Mouse (Mus musculus) embryonic facial prominence, embryonic 14.5 days (tissue): ENCODE data around the gene Rgs7bp. TPM values are rescaled to one million over a fixed set of nuclear protein-coding genes. Genes with fewer than 3 reads are reported as not detected.

Experiments
- ATAC-seq: fragments of 200-750 bp; cut with Nextera tagmentation; 2 replicates; pipeline ENCODE4 v1.8.0; 2017; ENCODE audit warnings: low read depth, moderate number of reproducible peaks, moderate TSS enrichment
- DNase-seq: peaks from one replicate; pipeline ENCODE4 v3.0.0-alpha.2; 2015; ENCODE audit warnings: low spot score
- H3K27ac ChIP-seq: fragments of 300-500 bp; sonication (generic); replicated peaks from 2 replicates; pipeline ENCODE4 v1.5.1; 2014; ENCODE audit warnings: low read depth, mild to moderate bottlenecking, low read length, moderate library complexity
- H3K27me3 ChIP-seq: fragments of 300-500 bp; sonication (generic); replicated peaks from 2 replicates; pipeline ENCODE4 v1.6.1; 2014; ENCODE audit warnings: low read length; ENCODE audit not compliant: control insufficient read depth, insufficient read depth
- H3K36me3 ChIP-seq: fragments of 300-500 bp; sonication (generic); 2 replicates; pipeline ENCODE4 v1.6.1; 2014; ENCODE audit warnings: low read length, mixed read lengths; ENCODE audit not compliant: control insufficient read depth, insufficient read depth
- H3K4me1 ChIP-seq: fragments of 300-500 bp; sonication (generic); 2 replicates; pipeline ENCODE4 v1.6.1; 2014; ENCODE audit warnings: antibody characterized with exemption, low read length; ENCODE audit not compliant: control insufficient read depth, insufficient read depth
- H3K4me2 ChIP-seq: fragments of 300-500 bp; sonication (generic); 2 replicates; pipeline ENCODE4 v1.6.1; 2014; ENCODE audit warnings: low read depth, mild to moderate bottlenecking, low read length, moderate library complexity, mixed read lengths
- H3K4me3 ChIP-seq: fragments of 300-500 bp; sonication (generic); 2 replicates; pipeline ENCODE4 v1.5.1; 2014; ENCODE audit warnings: low read depth, mild to moderate bottlenecking, low read length
- H3K9ac ChIP-seq: fragments of 300-500 bp; sonication (generic); 2 replicates; pipeline ENCODE4 v1.6.1; 2014; ENCODE audit warnings: low read depth, mild to moderate bottlenecking, low read length, moderate library complexity, mixed read lengths
- H3K9me3 ChIP-seq: fragments of 300-500 bp; sonication (generic); 2 replicates; pipeline ENCODE4 v1.6.1; 2016; ENCODE audit warnings: low read length; ENCODE audit not compliant: control insufficient read depth
- WGBS: fragments of 180-500 bp; shearing (Covaris S2); extraction: QIAGEN DNeasy Blood & Tissue Kit; methylation state at CpG from one replicate; pipeline ENCODE4 v1.1.7; 2014; 5-methylcytosine and 5-hydroxymethylcytosine counted together
- polyA plus RNA-seq: library from polyadenylated mRNA; unstranded; fragments of >200 nt; fragmentation: Nextera tagmentation; extraction: Ambion mirVana; gene quantifications from 2 replicates; pipeline ENCODE4 v1.2.1, GENCODE M21; 2014

The Rgs7bp gene
- polyA plus RNA-seq, 1 experiment from 2014 or later = 5.4 TPM

DNA sequence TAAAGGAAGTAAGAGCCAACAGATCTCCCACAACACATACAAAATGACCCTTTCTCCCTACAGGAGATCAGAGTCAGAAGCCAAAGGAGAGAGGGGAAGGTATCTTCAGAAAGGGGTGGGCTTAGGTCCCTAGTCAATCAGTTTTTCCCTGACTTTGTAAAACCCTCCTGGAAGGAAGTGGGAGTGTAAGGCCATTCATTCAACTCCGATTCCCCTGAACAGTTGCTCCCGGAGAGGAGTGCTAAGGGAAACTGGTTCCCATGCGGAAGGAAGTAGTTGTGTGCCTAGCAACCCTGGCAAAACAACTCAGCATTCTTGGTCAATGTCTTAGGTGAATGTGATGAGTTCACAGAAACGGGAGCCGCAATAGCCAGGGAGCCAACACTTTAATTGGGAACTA, 644 bp upstream of the Rgs7bp start:
- no peaks in the 10 kb centered on the region for H3K36me3 ChIP-seq
- no peak overlapping the region for H3K9ac ChIP-seq
- ATAC-seq (no peak), DNase-seq (peak; percentile 54)
- H3K4me3 ChIP-seq = peak overlapping the region; percentile 68
- H3K27me3 ChIP-seq = 0 out of 2 replicates have a peak, but pooled peaks cover 16% of the 10 kb centered on the region
- H3K9me3 ChIP-seq = no peaks in the 10 kb centered on the region
- peak overlapping the region; percentile 91 for H3K4me2 ChIP-seq
- WGBS = 20% methylated on average over 5 of the region's 5 CpGs
- no peak overlapping the region for H3K27ac ChIP-seq
- H3K4me1 ChIP-seq = peaks cover 11% of the 10 kb centered on the region; the same call in 1 of the 2 replicates

DNA sequence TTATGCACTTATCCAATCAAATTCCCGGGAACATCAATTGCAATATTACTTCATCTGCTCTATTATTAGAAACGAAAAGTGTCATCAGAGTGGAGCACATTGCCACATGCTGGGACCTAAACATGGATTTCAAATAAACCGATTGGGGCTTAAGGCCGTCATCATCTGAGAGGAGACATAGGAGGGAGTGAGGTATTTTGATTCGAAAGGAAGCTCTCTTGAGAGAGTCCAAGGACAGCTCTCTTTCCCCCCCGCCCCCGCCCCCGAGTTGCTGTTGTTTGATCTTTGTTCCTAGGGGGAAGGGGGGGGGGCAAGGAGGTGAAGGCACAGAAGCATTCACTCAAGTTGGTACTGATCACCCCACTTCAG, 195 bp upstream of the Rgs7bp start:
- Histone ChIP-seq H3K4me3 (peak overlapping the region; percentile 68), H3K36me3 (no peaks in the 10 kb centered on the region), H3K27me3 (0 out of 2 replicates have a peak, but pooled peaks cover 16% of the 10 kb centered on the region), H3K4me2 (peak overlapping the region; percentile 91), H3K27ac (no peak overlapping the region), H3K9me3 (no peaks in the 10 kb centered on the region), H3K4me1 (peaks cover 11% of the 10 kb centered on the region; the same call in 1 of the 2 replicates), H3K9ac (peak overlapping the region; percentile 73)
- ATAC-seq (0 out of 2 replicates have a peak, but pooled peaks have one; percentile 5), DNase-seq (no peak)
- WGBS = 0% methylated on average over 8 of the region's 8 CpGs

DNA sequence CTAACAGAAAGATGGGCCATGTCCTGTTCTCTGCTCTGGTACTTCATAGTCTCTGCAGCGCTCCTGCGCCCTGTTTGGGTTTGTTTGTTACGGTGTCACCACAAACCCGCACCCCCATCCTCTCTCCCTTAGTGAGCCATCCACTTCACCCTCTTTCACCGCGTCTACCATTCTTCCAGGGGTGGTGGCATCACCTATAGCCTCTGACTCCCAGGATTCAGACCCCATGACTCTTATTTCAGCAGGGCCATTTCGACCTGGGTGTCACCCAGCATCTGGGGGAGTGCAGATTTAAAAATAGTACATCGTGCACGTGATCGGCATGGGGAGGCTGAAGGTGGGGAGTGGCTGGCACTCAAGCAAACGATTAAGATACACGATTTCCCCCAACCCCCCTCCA, 1.1 kb downstream of the Rgs7bp start:
- Histone ChIP-seq H3K4me1 (peaks cover 11% of the 10 kb centered on the region; the same call in 1 of the 2 replicates), H3K27ac (peak overlapping the region; percentile 76; the same call in 1 of the 2 replicates), H3K9ac (peak overlapping the region; percentile 73), H3K27me3 (0 out of 2 replicates have a peak, but pooled peaks cover 16% of the 10 kb centered on the region), H3K9me3 (no peaks in the 10 kb centered on the region), H3K4me2 (peak overlapping the region; percentile 91), H3K36me3 (no peaks in the 10 kb centered on the region), H3K4me3 (peak overlapping the region; percentile 68)
- DNase-seq (peak; percentile 23), ATAC-seq (no peak)
- WGBS = 3% methylated on average over 12 of the region's 12 CpGs

DNA sequence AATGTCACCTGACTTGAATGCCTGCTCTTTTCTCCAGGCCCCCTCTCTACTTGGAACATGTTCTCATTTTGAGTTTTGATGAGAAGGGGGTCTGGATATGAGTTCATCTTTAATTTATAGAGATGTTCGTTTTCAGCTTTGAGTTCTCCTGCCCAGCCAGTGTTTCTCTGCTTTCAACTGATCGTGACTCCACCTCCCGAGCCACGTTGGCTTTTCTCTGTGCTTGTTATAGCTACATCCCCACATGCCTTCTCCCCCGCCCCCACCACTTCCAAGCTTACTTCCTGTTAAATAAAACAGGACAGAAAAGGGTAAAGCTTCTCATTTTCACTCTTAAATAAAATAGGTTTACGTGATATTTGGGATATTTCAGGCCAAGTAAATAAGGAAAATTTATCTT, 3.3 kb downstream of the Rgs7bp start:
- ATAC-seq = no peak
- H3K27me3 ChIP-seq = 0 out of 2 replicates have a peak, but pooled peaks cover 16% of the 10 kb centered on the region
- peak; percentile 13 for DNase-seq
- H3K27ac ChIP-seq = no peak overlapping the region
- no peak overlapping the region for H3K4me2 ChIP-seq
- H3K9me3 ChIP-seq = no peaks in the 10 kb centered on the region
- no peaks in the 10 kb centered on the region for H3K36me3 ChIP-seq
- 36% methylated on average over 6 of the region's 6 CpGs for WGBS
- H3K9ac ChIP-seq = no peak overlapping the region
- no peak overlapping the region for H3K4me3 ChIP-seq
- H3K4me1 ChIP-seq = peaks cover 11% of the 10 kb centered on the region; the same call in 1 of the 2 replicates

- Histone ChIP-seq H3K4me3 (no peak overlapping the region), H3K9ac (no peak overlapping the region), H3K27ac (no peak overlapping the region), H3K36me3 (no peaks in the 10 kb centered on the region), H3K4me2 (no peak overlapping the region), H3K4me1 (0 out of 2 replicates have a peak, but pooled peaks cover 7% of the 10 kb centered on the region), H3K9me3 (no peaks in the 10 kb centered on the region), H3K27me3 (0 out of 2 replicates have a peak, but pooled peaks cover 9% of the 10 kb centered on the region)
- ATAC-seq (no peak), DNase-seq (no peak)
- WGBS = 76% methylated on average over 8 of the region's 8 CpGs
These were observed 6.1 kb downstream of the Rgs7bp start for GRCm38 (mm10) chr13:105048662-105049061.

GRCm38 (mm10) chr13:105047377-105047776, 7.4 kb downstream of the Rgs7bp start:
- no peaks in the 10 kb centered on the region for H3K27me3 ChIP-seq
- DNase-seq (no peak), ATAC-seq (no peak)
- H3K4me2 ChIP-seq = peak overlapping the region; percentile 20; the same call in 1 of the 2 replicates
- no peaks in the 10 kb centered on the region for H3K36me3 ChIP-seq
- WGBS = 54% methylated on average over 9 of the region's 9 CpGs
- H3K9ac ChIP-seq = no peak overlapping the region
- H3K27ac ChIP-seq = no peak overlapping the region
- H3K4me3 ChIP-seq = no peak overlapping the region
- 0 out of 2 replicates have a peak, but pooled peaks cover 4% of the 10 kb centered on the region for H3K4me1 ChIP-seq
- H3K9me3 ChIP-seq = no peaks in the 10 kb centered on the region

DNA sequence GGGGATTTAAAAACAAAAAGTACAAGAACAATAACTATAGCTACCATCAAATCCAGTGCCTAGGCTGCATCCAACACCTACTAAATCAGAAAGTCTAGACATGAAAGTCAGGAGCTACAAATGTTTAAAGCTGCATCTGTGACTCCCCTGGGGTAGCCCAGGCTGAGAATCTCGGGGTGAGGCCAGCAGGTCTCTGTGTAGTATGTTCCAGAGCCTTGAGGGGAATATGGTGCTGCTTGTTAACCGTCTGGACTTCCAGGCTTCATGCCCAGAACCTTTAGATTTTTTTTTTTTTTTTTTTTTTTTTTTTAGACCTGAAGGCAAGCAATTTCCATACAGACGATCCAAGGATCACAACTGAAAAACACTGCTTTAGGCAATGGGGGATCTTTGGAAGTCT, 10.8 kb downstream of the Rgs7bp start:
- no peak overlapping the region for H3K4me2 ChIP-seq
- H3K27me3 ChIP-seq = no peaks in the 10 kb centered on the region
- no peak overlapping the region for H3K9ac ChIP-seq
- no peaks in the 10 kb centered on the region for H3K9me3 ChIP-seq
- H3K27ac ChIP-seq = no peak overlapping the region
- no peak for DNase-seq
- 33% methylated on average over 3 of the region's 3 CpGs for WGBS
- no peaks in the 10 kb centered on the region for H3K4me1 ChIP-seq
- no peak for ATAC-seq
- no peaks in the 10 kb centered on the region for H3K36me3 ChIP-seq
- H3K4me3 ChIP-seq = no peak overlapping the region

- no peak for ATAC-seq
- Histone ChIP-seq H3K9me3 (no peaks in the 10 kb centered on the region), H3K4me1 (no peaks in the 10 kb centered on the region), H3K4me2 (no peak overlapping the region), H3K27me3 (no peaks in the 10 kb centered on the region), H3K36me3 (no peaks in the 10 kb centered on the region), H3K4me3 (no peak overlapping the region), H3K9ac (no peak overlapping the region), H3K27ac (no peak overlapping the region)
- no peak for DNase-seq
- WGBS = 71% methylated on average over 5 of the region's 5 CpGs
These were observed 16.4 kb downstream of the Rgs7bp start for GRCm38 (mm10) chr13:105038334-105038733.

DNA sequence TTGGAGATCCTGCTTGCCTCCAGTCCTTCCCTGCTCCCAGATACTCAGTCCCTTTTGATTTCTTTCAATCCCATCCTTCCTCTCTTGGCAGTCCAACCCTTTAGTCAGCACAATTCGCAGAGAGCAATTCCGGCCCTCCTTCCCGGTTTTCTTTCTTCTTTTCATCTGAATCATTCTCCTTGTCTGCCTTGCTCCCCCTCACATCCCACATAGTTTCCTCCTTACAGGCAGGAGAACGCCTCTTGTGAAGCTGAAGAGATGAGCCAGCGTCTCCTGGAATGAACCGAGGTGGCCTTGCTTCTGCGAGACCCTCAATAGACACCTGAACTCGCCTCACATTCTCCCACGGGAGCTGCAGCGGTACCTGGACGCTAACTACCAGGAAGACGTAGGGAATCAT, 16.9 kb downstream of the Rgs7bp start:
- DNase-seq (no peak), ATAC-seq (no peak)
- Histone ChIP-seq H3K4me1 (no peaks in the 10 kb centered on the region), H3K27me3 (no peaks in the 10 kb centered on the region), H3K9ac (no peak overlapping the region), H3K36me3 (no peaks in the 10 kb centered on the region), H3K9me3 (no peaks in the 10 kb centered on the region), H3K27ac (no peak overlapping the region), H3K4me2 (no peak overlapping the region), H3K4me3 (no peak overlapping the region)
- 82% methylated on average over 12 of the region's 12 CpGs for WGBS
